Mouse (Mus musculus): Measurements from ENCODE around the gene Hoxb3. TPM values are rescaled to one million over a fixed set of nuclear protein-coding genes. Genes with fewer than 3 reads are reported as not detected.

The Hoxb3 gene
- total and polyA plus RNA-seq, 3 experiments, result not detected

GRCm38 (mm10) chr11:96301064-96301431, 22.1 kb upstream of the Hoxb3 start:
- no peak for TF ChIP-seq E2F4 (IDR thresholded peaks at IDR 0.05; ENCODE audit: borderline replicate concordance, low read depth, low read length)
- TF ChIP-seq USF1 (IDR thresholded peaks at IDR 0.05; ENCODE audit: low read depth, low read length), result no peak
- no peak for TF ChIP-seq POLR2AphosphoS5 (IDR thresholded peaks at IDR 0.05; ENCODE audit: borderline replicate concordance, low read depth, low read length)
- no peak for TF ChIP-seq TBP (IDR thresholded peaks at IDR 0.05; ENCODE audit: low read depth, low read length)
- TF ChIP-seq RAD21 (IDR thresholded peaks at IDR 0.05; ENCODE audit: low read depth, low read length), result no peak
- no peak for TF ChIP-seq TCF12 (IDR thresholded peaks at IDR 0.05; ENCODE audit: low read depth, low read length)
- no peak for TF ChIP-seq HCFC1 (IDR thresholded peaks at IDR 0.05; ENCODE audit: low read depth, low read length)
- no peak for TF ChIP-seq CTCF (IDR thresholded peaks at IDR 0.05 in 2 of 3, conservative IDR thresholded peaks at IDR 0.05 in 1 of 3; ENCODE audit: control insufficient read depth in 1 of 3, insufficient read depth in 1 of 3, low read depth in 2 of 3, low read length in 3 of 3, poor library complexity in 1 of 3, severe bottlenecking in 1 of 3)
- no peak for TF ChIP-seq ELF1 (IDR thresholded peaks at IDR 0.05; ENCODE audit: low read depth, low read length)
- no peak for TF ChIP-seq ZC3H11A (IDR thresholded peaks at IDR 0.05; ENCODE audit: low read depth, low read length)
- no peak for TF ChIP-seq MAX (IDR thresholded peaks at IDR 0.05; ENCODE audit: low read length)
- Histone ChIP-seq H3K79me2 (ENCODE audit: control insufficient read depth, insufficient read depth, low read length, poor library complexity) (no peaks in the 10 kb centered on the region), H3K36me3 (ENCODE audit: control insufficient read depth in 1 of 2, insufficient read depth in 2 of 2, low read length in 2 of 2) (no peaks in the 10 kb centered on the region)

GRCm38 (mm10) chr11:96301837-96302236, 21.3 kb upstream of the Hoxb3 start:
- Histone ChIP-seq H3K36me3 (ENCODE audit: control insufficient read depth in 1 of 2, insufficient read depth in 2 of 2, low read length in 2 of 2) (no peaks in the 10 kb centered on the region), H3K4me3 (ENCODE audit: control insufficient read depth in 1 of 2, insufficient read depth in 1 of 2, low read depth in 2 of 2, low read length in 2 of 2) (no peak overlapping the region), H3K9ac (ENCODE audit: control insufficient read depth, low read depth, low read length, poor library complexity, severe bottlenecking) (no peak overlapping the region), H3K27me3 (ENCODE audit: control insufficient read depth in 1 of 2, insufficient read depth in 2 of 2, low read length in 2 of 2) (peaks cover 4 to 7% of the 10 kb centered on the region in 2 experiments), H3K79me2 (ENCODE audit: control insufficient read depth, insufficient read depth, low read length, poor library complexity) (no peaks in the 10 kb centered on the region), H3K27ac (ENCODE audit: control insufficient read depth, low read depth, low read length) (no peak overlapping the region), H3K9me3 (replicated peaks; ENCODE audit: insufficient read depth, low read length) (no peaks in the 10 kb centered on the region), H3K4me1 (ENCODE audit: control insufficient read depth in 1 of 2, insufficient read depth in 2 of 2, low read length in 2 of 2) (no peaks in the 10 kb centered on the region)
- TF ChIP-seq TCF12 (IDR thresholded peaks at IDR 0.05; ENCODE audit: low read depth, low read length) (no peak), SIN3A (IDR thresholded peaks at IDR 0.05; ENCODE audit: low read length) (no peak), MXI1 (IDR thresholded peaks at IDR 0.05; ENCODE audit: low read depth, low read length) (no peak), E2F4 (IDR thresholded peaks at IDR 0.05; ENCODE audit: borderline replicate concordance, low read depth, low read length) (no peak), CTCF (IDR thresholded peaks at IDR 0.05 in 2 of 3, conservative IDR thresholded peaks at IDR 0.05 in 1 of 3; ENCODE audit: control insufficient read depth in 1 of 3, insufficient read depth in 1 of 3, low read depth in 2 of 3, low read length in 3 of 3, poor library complexity in 1 of 3, severe bottlenecking in 1 of 3) (no peak), MEF2A (IDR thresholded peaks at IDR 0.05; ENCODE audit: extremely low read depth, insufficient replicate concordance, low read depth, low read length, poor library complexity, severe bottlenecking) (no peak), ELF1 (IDR thresholded peaks at IDR 0.05; ENCODE audit: low read depth, low read length) (no peak), BHLHE40 (IDR thresholded peaks at IDR 0.05; ENCODE audit: borderline replicate concordance, low read depth, low read length) (no peak), MAZ (IDR thresholded peaks at IDR 0.05; ENCODE audit: low read depth, low read length) (no peak), JUND (IDR thresholded peaks at IDR 0.05; ENCODE audit: low read depth, low read length) (no peak), ZMIZ1 (IDR thresholded peaks at IDR 0.05; ENCODE audit: low read depth, low read length) (no peak), ETS1 (IDR thresholded peaks at IDR 0.05; ENCODE audit: low read depth, low read length) (no peak), EP300 (IDR thresholded peaks at IDR 0.05; ENCODE audit: low read depth in 1 of 2, low read length in 2 of 2) (no peak), CHD2 (IDR thresholded peaks at IDR 0.05; ENCODE audit: low read length) (no peak), NRF1 (IDR thresholded peaks at IDR 0.05; ENCODE audit: insufficient read depth, low read depth, low read length, poor library complexity, severe bottlenecking) (no peak), CHD1 (IDR thresholded peaks at IDR 0.05; ENCODE audit: low read depth, low read length) (no peak), GATA1 (IDR thresholded peaks at IDR 0.05; ENCODE audit: low read depth, low read length) (no peak)
- no peak for DNase-seq (ENCODE audit: low read depth, low spot score)

More at GRCm38 (mm10) chr11:96301064-96301431, 22.1 kb upstream of the Hoxb3 start:
- Histone ChIP-seq H3K4me3 (ENCODE audit: control insufficient read depth in 1 of 2, insufficient read depth in 1 of 2, low read depth in 2 of 2, low read length in 2 of 2) (no peak overlapping the region), H3K27ac (ENCODE audit: control insufficient read depth, low read depth, low read length) (no peak overlapping the region), H3K9ac (ENCODE audit: control insufficient read depth, low read depth, low read length, poor library complexity, severe bottlenecking) (no peak overlapping the region), H3K9me3 (replicated peaks; ENCODE audit: insufficient read depth, low read length) (no peaks in the 10 kb centered on the region), H3K4me1 (ENCODE audit: control insufficient read depth in 1 of 2, insufficient read depth in 2 of 2, low read length in 2 of 2) (no peaks in the 10 kb centered on the region), H3K27me3 (ENCODE audit: control insufficient read depth in 1 of 2, insufficient read depth in 2 of 2, low read length in 2 of 2) (peaks cover 8 to 9% of the 10 kb centered on the region in 2 experiments)
- no peak for DNase-seq (ENCODE audit: low read depth, low spot score)
